Mouse (Mus musculus): Measurements from ENCODE around the gene Ccdc63. TPM values are rescaled to one million over a fixed set of nuclear protein-coding genes. Genes with fewer than 3 reads are reported as not detected.

Gene Ccdc63
- polyA plus RNA-seq, 1 experiment from 2014 or later = not detected

GRCm38 (mm10) chr5:122111091-122111932 is 29.3 kb downstream of the Ccdc63 start:
- Histone ChIP-seq H3K9ac (no peak overlapping the region), H3K4me2 (no peak overlapping the region; the same call in 1 of the 2 replicates), H3K4me3 (no peak overlapping the region), H3K9me3 (replicated peaks) (peaks cover 4% of the 10 kb centered on the region; the same call in 1 of the 2 replicates), H3K36me3 (ENCODE audit: poor library complexity, severe bottlenecking) (no peaks in the 10 kb centered on the region), H3K27ac (no peak overlapping the region), H3K4me1 (no peaks in the 10 kb centered on the region), H3K27me3 (no peaks in the 10 kb centered on the region)
- WGBS = 69% methylated on average over 26 of the region's 26 CpGs
- no peak for ATAC-seq

- Histone ChIP-seq H3K4me1 (no peaks in the 10 kb centered on the region), H3K27ac (no peak overlapping the region), H3K36me3 (ENCODE audit: poor library complexity, severe bottlenecking) (no peaks in the 10 kb centered on the region), H3K4me3 (no peak overlapping the region), H3K27me3 (no peaks in the 10 kb centered on the region), H3K9me3 (replicated peaks) (no peaks in the 10 kb centered on the region), H3K4me2 (no peak overlapping the region), H3K9ac (no peak overlapping the region)
- WGBS = 89% methylated on average over 13 of the region's 13 CpGs
- ATAC-seq = no peak
Observed at GRCm38 (mm10) chr5:122110625-122111024, 30.0 kb downstream of the Ccdc63 start.

- no peaks in the 10 kb centered on the region for H3K27me3 ChIP-seq
- no peaks in the 10 kb centered on the region for H3K9me3 ChIP-seq (replicated peaks)
- H3K36me3 ChIP-seq (ENCODE audit: poor library complexity, severe bottlenecking) = no peaks in the 10 kb centered on the region
- no peak overlapping the region for H3K4me2 ChIP-seq
- H3K27ac ChIP-seq = no peak overlapping the region
- no peak overlapping the region for H3K9ac ChIP-seq
- H3K4me3 ChIP-seq = no peak overlapping the region
- ATAC-seq = no peak
- WGBS = 64% methylated on average over 16 of the region's 16 CpGs
- no peaks in the 10 kb centered on the region for H3K4me1 ChIP-seq
Observed at GRCm38 (mm10) chr5:122109325-122110060, 31.1 kb downstream of the Ccdc63 start.

GRCm38 (mm10) chr5:122108104-122108503 is 32.5 kb downstream of the Ccdc63 start:
- Histone ChIP-seq H3K9me3 (replicated peaks) (no peaks in the 10 kb centered on the region), H3K9ac (no peak overlapping the region), H3K27me3 (no peaks in the 10 kb centered on the region), H3K4me1 (peaks cover 3% of the 10 kb centered on the region; the same call in 1 of the 2 replicates), H3K36me3 (ENCODE audit: poor library complexity, severe bottlenecking) (no peaks in the 10 kb centered on the region), H3K4me2 (no peak overlapping the region), H3K4me3 (no peak overlapping the region), H3K27ac (no peak overlapping the region)
- WGBS = 76% methylated on average over 6 of the region's 6 CpGs
- ATAC-seq = no peak

GRCm38 (mm10) chr5:122106212-122106611 is 34.4 kb downstream of the Ccdc63 start:
- Histone ChIP-seq H3K4me1 (peaks cover 9% of the 10 kb centered on the region; the same call in 1 of the 2 replicates), H3K4me2 (no peak overlapping the region), H3K9me3 (replicated peaks) (no peaks in the 10 kb centered on the region), H3K4me3 (no peak overlapping the region), H3K9ac (no peak overlapping the region), H3K36me3 (ENCODE audit: poor library complexity, severe bottlenecking) (no peaks in the 10 kb centered on the region), H3K27me3 (peaks cover 10% of the 10 kb centered on the region), H3K27ac (no peak overlapping the region)
- no peak for ATAC-seq
- 74% methylated on average over 6 of the region's 6 CpGs for WGBS

- Histone ChIP-seq H3K4me2 (no peak overlapping the region), H3K9me3 (replicated peaks) (no peaks in the 10 kb centered on the region), H3K36me3 (ENCODE audit: poor library complexity, severe bottlenecking) (no peaks in the 10 kb centered on the region), H3K27me3 (peaks cover 17% of the 10 kb centered on the region), H3K27ac (no peak overlapping the region), H3K4me3 (no peak overlapping the region), H3K9ac (no peak overlapping the region), H3K4me1 (peaks cover 9% of the 10 kb centered on the region; the same call in 1 of the 2 replicates)
- 91% methylated on average over 9 of the region's 9 CpGs for WGBS
- no peak for ATAC-seq
Observed at GRCm38 (mm10) chr5:122104981-122105380, 35.6 kb downstream of the Ccdc63 start.

- peaks cover 9% of the 10 kb centered on the region; the same call in 1 of the 2 replicates for H3K4me1 ChIP-seq
- ATAC-seq = no peak
- 25% methylated on average over 2 of the region's 2 CpGs for WGBS
- no peak overlapping the region for H3K27ac ChIP-seq
- peaks cover 19% of the 10 kb centered on the region for H3K27me3 ChIP-seq
- no peak overlapping the region for H3K4me2 ChIP-seq
- no peak overlapping the region for H3K9ac ChIP-seq
- H3K9me3 ChIP-seq (replicated peaks) = no peaks in the 10 kb centered on the region
- no peak overlapping the region for H3K4me3 ChIP-seq
- no peaks in the 10 kb centered on the region for H3K36me3 ChIP-seq (ENCODE audit: poor library complexity, severe bottlenecking)
Observed at GRCm38 (mm10) chr5:122104201-122104600, 36.4 kb downstream of the Ccdc63 start.

- no peak overlapping the region for H3K9ac ChIP-seq
- peak overlapping the region; percentile 27; the same call in 1 of the 2 replicates for H3K4me2 ChIP-seq
- H3K27me3 ChIP-seq = peaks cover 19% of the 10 kb centered on the region
- H3K4me3 ChIP-seq = no peak overlapping the region
- no peak for ATAC-seq
- 36% methylated on average over 12 of the region's 12 CpGs for WGBS
- no peaks in the 10 kb centered on the region for H3K36me3 ChIP-seq (ENCODE audit: poor library complexity, severe bottlenecking)
- H3K27ac ChIP-seq = no peak overlapping the region
- H3K9me3 ChIP-seq (replicated peaks) = no peaks in the 10 kb centered on the region
- H3K4me1 ChIP-seq = peaks cover 9% of the 10 kb centered on the region; the same call in 1 of the 2 replicates
Observed at GRCm38 (mm10) chr5:122103075-122103474, 37.5 kb downstream of the Ccdc63 start.

GRCm38 (mm10) chr5:122102476-122103050 is 38.1 kb downstream of the Ccdc63 start:
- no peak overlapping the region for H3K4me3 ChIP-seq
- no peaks in the 10 kb centered on the region for H3K36me3 ChIP-seq (ENCODE audit: poor library complexity, severe bottlenecking)
- peaks cover 9% of the 10 kb centered on the region; the same call in 1 of the 2 replicates for H3K4me1 ChIP-seq
- no peaks in the 10 kb centered on the region for H3K9me3 ChIP-seq (replicated peaks)
- H3K9ac ChIP-seq = no peak overlapping the region
- ATAC-seq = no peak
- H3K27me3 ChIP-seq = peaks cover 19% of the 10 kb centered on the region
- H3K4me2 ChIP-seq = peak overlapping the region; percentile 27; the same call in 1 of the 2 replicates
- no peak overlapping the region for H3K27ac ChIP-seq
- WGBS = 49% methylated on average over 7 of the region's 7 CpGs

GRCm38 (mm10) chr5:122094439-122094838 is 46.2 kb downstream of the Ccdc63 start:
- Histone ChIP-seq H3K4me2 (no peak overlapping the region), H3K36me3 (ENCODE audit: poor library complexity, severe bottlenecking) (no peaks in the 10 kb centered on the region), H3K27ac (no peak overlapping the region), H3K27me3 (no peaks in the 10 kb centered on the region), H3K9me3 (replicated peaks) (no peaks in the 10 kb centered on the region), H3K4me1 (no peaks in the 10 kb centered on the region), H3K9ac (no peak overlapping the region), H3K4me3 (no peak overlapping the region)
- WGBS = 90% methylated on average over 10 of the region's 10 CpGs
- ATAC-seq = no peak

- H3K4me1 ChIP-seq = no peaks in the 10 kb centered on the region
- no peak overlapping the region for H3K4me3 ChIP-seq
- no peak overlapping the region for H3K27ac ChIP-seq
- no peaks in the 10 kb centered on the region for H3K9me3 ChIP-seq (replicated peaks)
- H3K36me3 ChIP-seq (ENCODE audit: poor library complexity, severe bottlenecking) = no peaks in the 10 kb centered on the region
- H3K27me3 ChIP-seq = no peaks in the 10 kb centered on the region
- ATAC-seq = no peak
- 90% methylated on average over 14 of the region's 14 CpGs for WGBS
- H3K9ac ChIP-seq = no peak overlapping the region
- no peak overlapping the region for H3K4me2 ChIP-seq
Observed at GRCm38 (mm10) chr5:122093734-122094133, 46.9 kb downstream of the Ccdc63 start.

- Histone ChIP-seq H3K4me1 (no peaks in the 10 kb centered on the region), H3K27ac (no peak overlapping the region), H3K9ac (no peak overlapping the region), H3K4me2 (no peak overlapping the region), H3K4me3 (no peak overlapping the region), H3K9me3 (replicated peaks) (no peaks in the 10 kb centered on the region), H3K27me3 (no peaks in the 10 kb centered on the region), H3K36me3 (ENCODE audit: poor library complexity, severe bottlenecking) (no peaks in the 10 kb centered on the region)
- 74% methylated on average over 11 of the region's 11 CpGs for WGBS
- no peak for ATAC-seq
Observed at GRCm38 (mm10) chr5:122092794-122093193, 47.8 kb downstream of the Ccdc63 start.

Data from forebrain, embryonic 13.5 days (tissue).